Mouse (Mus musculus) liver, embryonic 18 days (tissue): ENCODE results near the gene Hdac8. TPM values are rescaled to one million over a fixed set of nuclear protein-coding genes. Genes with fewer than 3 reads are reported as not detected.

Experiments
- polyA plus RNA-seq: library from polyadenylated mRNA; depleted of rRNA; stranded (reverse); fragments of >200 nt; gene quantifications from 2 replicates; pipeline ENCODE4 v1.2.3, GENCODE M21; 2012; rRNA removed

Gene Hdac8
- polyA plus RNA-seq: 2.8 TPM in 2 replicates

DNA sequence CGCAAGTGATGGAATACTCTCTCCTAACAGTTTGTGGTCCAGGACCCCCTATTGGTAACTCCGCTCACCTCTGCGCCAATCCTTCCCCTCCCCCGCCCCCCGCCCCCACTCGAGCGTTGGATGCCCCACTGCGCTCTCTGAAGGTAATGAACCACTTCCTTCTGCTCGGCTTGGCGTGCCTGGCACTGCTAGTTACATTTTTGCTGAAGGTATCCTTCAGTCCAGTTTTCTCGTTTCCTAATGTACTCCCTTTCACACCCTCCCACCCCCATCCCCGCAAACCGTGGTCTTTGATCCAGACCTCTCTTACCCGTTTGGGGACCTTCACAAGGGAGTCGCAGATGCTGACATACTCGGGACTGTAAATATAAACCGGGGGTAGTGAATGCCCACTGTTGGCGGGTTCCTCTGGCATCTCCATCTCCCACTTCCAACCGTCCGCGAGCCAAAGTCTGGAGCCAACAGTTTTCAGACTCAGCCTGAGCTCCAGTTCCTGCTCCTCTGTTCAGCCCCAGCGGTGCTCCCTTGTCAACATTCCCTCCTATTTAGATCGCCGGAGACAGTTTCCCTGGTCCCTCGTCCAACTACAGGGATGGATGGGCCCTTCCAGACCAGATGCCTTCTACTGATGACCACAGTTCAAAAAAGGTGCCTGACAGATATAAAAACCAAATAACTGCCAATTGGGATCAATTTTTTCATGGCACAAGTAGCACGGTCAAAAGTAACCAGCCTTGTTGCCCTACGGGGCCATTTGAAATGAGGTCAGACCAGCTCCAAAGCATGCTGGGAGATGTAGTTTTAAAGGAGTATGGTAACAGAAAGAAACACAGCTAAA lies at the start of gene Hdac8:
TSS of gene Hdac8 (minus strand) at position 716 of the 838 bp plus-strand sequence.

DNA sequence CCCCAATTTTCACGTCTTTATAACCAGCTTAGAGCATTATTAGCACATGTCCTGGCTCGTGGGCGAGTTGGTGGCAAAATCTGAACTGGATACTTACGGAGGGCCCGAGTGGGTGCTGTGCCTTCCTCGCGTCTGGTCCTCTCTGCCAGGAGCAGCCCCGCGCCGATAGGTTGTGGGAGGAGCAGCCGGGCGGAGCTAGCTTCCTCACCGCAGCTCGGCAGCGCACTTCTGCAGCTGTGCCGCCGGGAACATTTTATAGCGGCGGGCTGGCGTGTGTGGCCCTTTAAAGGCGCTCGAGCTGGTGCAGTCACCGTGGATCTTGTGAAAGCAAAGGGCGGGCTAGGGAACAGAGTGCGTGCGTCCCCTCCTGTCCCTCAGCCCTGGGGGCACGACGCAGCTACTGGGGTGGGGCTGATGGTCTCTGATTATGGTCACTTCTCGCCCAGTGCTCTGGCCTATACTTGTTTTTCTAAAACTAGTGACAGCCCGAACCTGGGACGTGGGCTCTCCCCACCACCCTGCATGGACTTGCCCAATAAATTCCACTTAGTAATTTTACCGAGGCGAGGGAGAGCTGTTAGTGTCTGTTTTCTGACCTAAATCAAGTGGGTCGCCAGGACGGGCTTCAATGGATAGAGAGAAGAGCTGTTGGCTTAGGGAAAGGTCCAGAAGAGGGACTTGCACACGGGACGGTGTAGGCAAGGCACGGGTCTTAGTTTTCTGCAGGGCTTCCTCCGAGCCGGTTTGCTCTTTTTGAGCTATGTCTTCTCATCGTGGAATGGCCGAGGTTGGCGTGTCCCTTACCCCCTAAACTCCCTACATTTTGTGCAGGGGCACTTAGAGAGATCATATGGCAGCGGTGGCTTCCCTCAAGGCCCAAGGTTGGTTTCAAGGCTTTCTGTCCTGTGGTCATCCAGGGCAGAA lies 253.0 kb downstream of the Hdac8 start, which contains the start of gene Cited1:
TSS of gene Cited1 (minus strand) at position 245 of the 924 bp plus-strand sequence.

Other genes with a start within 250 kb of the Hdac8 start
- gene Phka1, start 138.9 kb upstream of the Hdac8 start, polyA plus RNA-seq: 1.2 TPM in 2 replicates
- not detected in 2 replicates for gene Gm3880, start 181.6 kb upstream of the Hdac8 start, polyA plus RNA-seq
- gene Gm9112, start 202.3 kb upstream of the Hdac8 start, polyA plus RNA-seq: not detected in 2 replicates
- not detected in 2 replicates for gene Dmrtc1b, start 202.5 kb upstream of the Hdac8 start, polyA plus RNA-seq